Mouse (Mus musculus) embryonic facial prominence, embryonic 11.5 days (tissue): ENCODE measurements around the gene Olfr457. TPM values are rescaled to one million over a fixed set of nuclear protein-coding genes. Genes with fewer than 3 reads are reported as not detected.

Experiments used
- ATAC-seq: fragments of 200-750 bp; cut with Nextera tagmentation; replicated peaks from 2 replicates; pipeline ENCODE4 v1.8.0; 2017; ENCODE audit warnings: low read depth; ENCODE audit not compliant: insufficient number of reproducible peaks, low FRiP score, low TSS enrichment
- DNase-seq: peaks from one replicate; pipeline ENCODE4 v3.0.0-alpha.2; 2015; ENCODE audit warnings: low spot score
- H3K27ac ChIP-seq: fragments of 300-500 bp; sonication (generic); replicated peaks from 2 replicates; pipeline ENCODE4 v1.5.1; 2014; ENCODE audit warnings: mild to moderate bottlenecking, low read depth, low read length, control low read depth
- H3K27me3 ChIP-seq: fragments of 300-500 bp; sonication (generic); 2 replicates; pipeline ENCODE4 v1.6.1; 2014; ENCODE audit warnings: mild to moderate bottlenecking, low read length, moderate library complexity, mixed read lengths; ENCODE audit not compliant: control insufficient read depth, insufficient read depth
- H3K36me3 ChIP-seq: fragments of 300-500 bp; sonication (generic); replicated peaks from 2 replicates; pipeline ENCODE4 v1.6.1; 2014; ENCODE audit warnings: low read depth, mild to moderate bottlenecking, low read length, moderate library complexity, mixed read lengths; ENCODE audit not compliant: control insufficient read depth, insufficient read depth
- H3K4me1 ChIP-seq: fragments of 300-500 bp; sonication (generic); 2 replicates; pipeline ENCODE4 v1.6.1; 2014; ENCODE audit warnings: low read length, mixed read lengths; ENCODE audit not compliant: control insufficient read depth, insufficient read depth
- H3K4me2 ChIP-seq: fragments of 300-500 bp; sonication (generic); 2 replicates; pipeline ENCODE4 v1.6.1; 2014; ENCODE audit warnings: low read depth, mild to moderate bottlenecking, control low read depth, low read length, moderate library complexity
- H3K4me3 ChIP-seq: fragments of 300-500 bp; sonication (generic); 2 replicates; pipeline ENCODE4 v1.5.1; 2014; ENCODE audit warnings: low read depth, low read length, control low read depth
- H3K9ac ChIP-seq: fragments of 300-500 bp; sonication (generic); replicated peaks from 2 replicates; pipeline ENCODE4 v1.6.1; 2014; ENCODE audit warnings: mild to moderate bottlenecking, control low read depth, low read length
- H3K9me3 ChIP-seq: fragments of 300-500 bp; sonication (generic); replicated peaks from 2 replicates; pipeline ENCODE4 v1.6.1; 2016; ENCODE audit warnings: mild to moderate bottlenecking, low read length, inconsistent platforms, mixed read lengths; ENCODE audit not compliant: control insufficient read depth
- WGBS: fragments of 180-500 bp; shearing (Covaris S2); extraction: QIAGEN DNeasy Blood & Tissue Kit; methylation state at CpG from one replicate; pipeline ENCODE4 v1.1.7; 2014; 5-methylcytosine and 5-hydroxymethylcytosine counted together
- polyA plus RNA-seq: library from polyadenylated mRNA; unstranded; fragments of >200 nt; fragmentation: Nextera tagmentation; extraction: Ambion mirVana; gene quantifications from 2 replicates; pipeline ENCODE4 v1.2.1, GENCODE M21; 2014

The Olfr457 gene
- polyA plus RNA-seq, 1 experiment from 2014 or later = not detected

- DNase-seq (no peak), ATAC-seq (no peak)
- Histone ChIP-seq H3K27me3 (no peaks in the 10 kb centered on the region), H3K27ac (no peak overlapping the region), H3K9ac (no peak overlapping the region), H3K9me3 (no peaks in the 10 kb centered on the region), H3K4me2 (no peak overlapping the region), H3K36me3 (no peaks in the 10 kb centered on the region), H3K4me3 (no peak overlapping the region), H3K4me1 (no peaks in the 10 kb centered on the region)
- WGBS = 87% methylated on average over 4 of the region's 4 CpGs
These were observed 5.6 kb downstream of the Olfr457 start for GRCm38 (mm10) chr6:42470542-42470941.

- Histone ChIP-seq H3K4me3 (no peak within 1 kb of the TSS), H3K4me2 (no peak within 1 kb of the TSS), H3K4me1 (no peaks in the 10 kb centered on the region), H3K27me3 (no peaks in the 10 kb centered on the region), H3K9me3 (no peaks in the 10 kb centered on the region), H3K36me3 (no peaks in the 10 kb centered on the region), H3K9ac (no peak within 1 kb of the TSS), H3K27ac (no peak within 1 kb of the TSS)
- ATAC-seq (no peak), DNase-seq (no peak)
- WGBS = 71% methylated on average over 1 of the region's 1 CpGs
These were observed 11.0 kb downstream of the Olfr457 start, which contains the start of gene Olfr458 for GRCm38 (mm10) chr6:42465096-42465495. Gene Olfr458 (minus strand): TSS chr6:42465196.

GRCm38 (mm10) chr6:42447381-42447780, 28.8 kb downstream of the Olfr457 start:
- 84% methylated on average over 2 of the region's 2 CpGs for WGBS

GRCm38 (mm10) chr6:42444491-42444890, 31.6 kb downstream of the Olfr457 start:
- Histone ChIP-seq H3K4me2 (no peak overlapping the region), H3K36me3 (no peaks in the 10 kb centered on the region), H3K9me3 (no peaks in the 10 kb centered on the region), H3K9ac (no peak overlapping the region), H3K4me1 (no peaks in the 10 kb centered on the region), H3K4me3 (no peak overlapping the region), H3K27ac (no peak overlapping the region), H3K27me3 (no peaks in the 10 kb centered on the region)
- 80% methylated on average over 2 of the region's 2 CpGs for WGBS
- no peak for DNase-seq
- ATAC-seq = no peak

More at GRCm38 (mm10) chr6:42447381-42447780, 28.8 kb downstream of the Olfr457 start:
- no peaks in the 10 kb centered on the region for H3K36me3 ChIP-seq
- no peaks in the 10 kb centered on the region for H3K9me3 ChIP-seq
- H3K4me1 ChIP-seq = no peaks in the 10 kb centered on the region
- no peak overlapping the region for H3K9ac ChIP-seq
- ATAC-seq (no peak), DNase-seq (no peak)
- H3K27ac ChIP-seq = no peak overlapping the region
- H3K4me2 ChIP-seq = no peak overlapping the region
- no peaks in the 10 kb centered on the region for H3K27me3 ChIP-seq
- H3K4me3 ChIP-seq = no peak overlapping the region

- Histone ChIP-seq H3K9ac (no peak overlapping the region), H3K4me1 (no peaks in the 10 kb centered on the region), H3K36me3 (no peaks in the 10 kb centered on the region), H3K27ac (no peak overlapping the region), H3K4me3 (no peak overlapping the region), H3K9me3 (no peaks in the 10 kb centered on the region), H3K4me2 (no peak overlapping the region), H3K27me3 (no peaks in the 10 kb centered on the region)
- WGBS = 71% methylated on average over 2 of the region's 2 CpGs
- ATAC-seq (no peak), DNase-seq (no peak)
These were observed 34.7 kb downstream of the Olfr457 start for GRCm38 (mm10) chr6:42441395-42441794.

- no peaks in the 10 kb centered on the region for H3K9me3 ChIP-seq
- DNase-seq (no peak), ATAC-seq (no peak)
- no peak overlapping the region for H3K27ac ChIP-seq
- WGBS = 72% methylated on average over 2 of the region's 2 CpGs
- H3K4me2 ChIP-seq = no peak overlapping the region
- no peak overlapping the region for H3K9ac ChIP-seq
- no peaks in the 10 kb centered on the region for H3K36me3 ChIP-seq
- no peak overlapping the region for H3K4me3 ChIP-seq
- no peaks in the 10 kb centered on the region for H3K4me1 ChIP-seq
- H3K27me3 ChIP-seq = no peaks in the 10 kb centered on the region
These were observed 40.6 kb downstream of the Olfr457 start for GRCm38 (mm10) chr6:42435490-42435889.

- WGBS = 88% methylated on average over 6 of the region's 6 CpGs
- ATAC-seq = no peak
These were observed 41.7 kb downstream of the Olfr457 start, which contains the start of gene Tas2r126 for GRCm38 (mm10) chr6:42434446-42434845. Gene Tas2r126 (plus strand): TSS chr6:42434535.

GRCm38 (mm10) chr6:42433554-42433953, 42.6 kb downstream of the Olfr457 start:
- WGBS = 67% methylated on average over 2 of the region's 2 CpGs
- no peak for ATAC-seq
- Histone ChIP-seq H3K36me3 (no peaks in the 10 kb centered on the region), H3K4me1 (no peaks in the 10 kb centered on the region), H3K9me3 (no peaks in the 10 kb centered on the region), H3K4me3 (no peak overlapping the region), H3K9ac (no peak overlapping the region), H3K27me3 (no peaks in the 10 kb centered on the region), H3K27ac (no peak overlapping the region), H3K4me2 (no peak overlapping the region)
- no peak for DNase-seq

More at GRCm38 (mm10) chr6:42434446-42434845, 41.7 kb downstream of the Olfr457 start, which contains the start of gene Tas2r126:
- no peaks in the 10 kb centered on the region for H3K4me1 ChIP-seq
- no peak for DNase-seq
- no peak within 1 kb of the TSS for H3K9ac ChIP-seq
- H3K9me3 ChIP-seq = no peaks in the 10 kb centered on the region
- H3K27ac ChIP-seq = no peak within 1 kb of the TSS
- no peaks in the 10 kb centered on the region for H3K27me3 ChIP-seq
- H3K4me2 ChIP-seq = no peak within 1 kb of the TSS
- no peaks in the 10 kb centered on the region for H3K36me3 ChIP-seq
- no peak within 1 kb of the TSS for H3K4me3 ChIP-seq
